Mouse (Mus musculus): ENCODE measurements around the gene Mthfd1. TPM values are rescaled to one million over a fixed set of nuclear protein-coding genes. Genes with fewer than 3 reads are reported as not detected.
A peak's percentile ranks its signal among the peaks of the same experiment; 100 is the strongest.

Gene Mthfd1
- total RNA-seq, 2 experiments from 2014 or later, result 42.3 to 46.1 TPM

DNA sequence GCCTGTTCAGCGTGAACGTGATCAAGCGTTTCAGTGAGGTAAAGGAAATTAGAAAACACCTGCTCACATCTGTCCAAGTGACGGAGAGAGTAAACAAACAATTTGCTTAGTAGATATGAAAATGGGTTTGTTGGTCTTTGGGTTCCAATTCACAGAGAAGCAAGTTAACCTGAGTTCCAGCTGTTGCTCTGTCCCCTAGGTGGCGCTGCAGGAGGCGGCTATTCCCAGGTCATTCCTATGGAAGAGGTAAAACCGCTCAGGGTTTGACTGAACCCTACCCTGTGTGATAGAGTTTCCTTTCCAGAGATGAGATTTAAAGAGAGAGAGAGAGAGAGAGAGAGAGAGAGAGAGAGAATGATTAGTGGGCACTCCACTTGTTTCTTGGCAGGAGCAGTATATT, 38.1 kb downstream of the Mthfd1 start:
- ATAC-seq (replicated peaks; ENCODE audit: low FRiP score, poor library complexity, severe bottlenecking), result peak; percentile 76; the same call in 1 of the 2 replicates

DNA sequence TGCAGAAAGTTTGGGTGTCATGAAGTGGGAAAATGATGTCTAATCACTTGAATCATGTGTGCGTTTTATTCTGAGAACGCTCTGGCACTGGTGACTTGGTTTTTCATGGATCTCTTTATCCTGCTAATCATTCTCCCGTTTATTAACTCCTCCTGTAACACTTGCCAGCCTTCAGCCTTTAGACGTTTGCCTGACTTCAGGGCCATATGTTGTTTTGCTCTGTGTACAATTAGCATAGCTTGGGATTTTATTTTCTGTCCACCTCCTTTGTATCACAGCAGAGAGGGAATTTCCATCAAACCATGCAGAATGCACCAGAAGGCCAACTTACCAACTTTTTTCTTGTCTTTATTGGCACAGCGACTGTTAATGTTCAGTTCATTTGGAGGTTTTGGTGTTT, 42.7 kb downstream of the Mthfd1 start:
- ATAC-seq (replicated peaks; ENCODE audit: low FRiP score, poor library complexity, severe bottlenecking), result no peak

DNA sequence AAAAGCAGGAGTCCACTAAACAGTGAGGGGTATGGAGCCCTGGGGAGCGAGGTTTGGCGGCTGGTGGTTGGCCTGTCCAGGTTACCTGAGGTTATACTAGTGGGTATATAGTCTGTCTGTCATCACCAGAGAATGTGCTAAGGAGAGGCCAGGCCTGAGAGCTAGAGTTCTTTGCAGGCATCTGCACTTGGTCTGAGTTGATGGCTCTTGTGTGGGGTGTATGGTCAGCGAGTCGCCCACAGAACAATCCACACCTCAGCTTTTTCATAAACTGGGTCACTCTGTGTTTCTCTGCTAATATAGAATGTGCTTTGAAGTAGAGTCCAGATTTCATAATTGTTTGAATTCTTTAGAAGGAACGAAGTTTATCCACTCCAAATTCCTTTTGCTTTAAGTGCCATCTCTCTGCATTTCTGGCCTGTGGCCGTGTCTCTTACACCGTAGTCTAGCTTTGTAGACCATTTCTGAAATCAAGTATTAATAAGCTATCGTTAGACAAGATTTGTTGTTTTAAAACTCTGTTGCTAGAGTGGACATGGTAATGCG, 44.3 kb downstream of the Mthfd1 start:
- ATAC-seq (replicated peaks; ENCODE audit: low FRiP score, poor library complexity, severe bottlenecking), result no peak

DNA sequence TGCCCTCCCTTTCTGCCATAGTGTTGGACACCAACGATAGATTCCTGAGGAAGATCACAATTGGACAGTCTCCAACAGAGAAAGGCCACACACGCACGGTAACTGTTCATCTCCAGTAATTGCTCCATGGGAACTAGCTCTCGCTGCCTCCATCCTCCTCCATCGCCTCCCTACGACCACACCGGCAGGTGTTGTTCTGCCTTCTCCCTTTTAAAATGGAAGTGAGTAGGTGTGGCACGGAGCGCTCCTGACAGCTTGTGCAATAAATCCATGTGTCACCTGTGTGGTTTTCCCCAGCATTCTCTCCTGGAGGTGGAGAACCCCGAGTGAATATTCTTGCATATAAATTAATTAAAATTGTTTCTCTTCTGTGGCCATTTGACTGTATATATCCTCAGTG, 45.3 kb downstream of the Mthfd1 start:
- no peak for ATAC-seq (replicated peaks; ENCODE audit: low FRiP score, poor library complexity, severe bottlenecking)

DNA sequence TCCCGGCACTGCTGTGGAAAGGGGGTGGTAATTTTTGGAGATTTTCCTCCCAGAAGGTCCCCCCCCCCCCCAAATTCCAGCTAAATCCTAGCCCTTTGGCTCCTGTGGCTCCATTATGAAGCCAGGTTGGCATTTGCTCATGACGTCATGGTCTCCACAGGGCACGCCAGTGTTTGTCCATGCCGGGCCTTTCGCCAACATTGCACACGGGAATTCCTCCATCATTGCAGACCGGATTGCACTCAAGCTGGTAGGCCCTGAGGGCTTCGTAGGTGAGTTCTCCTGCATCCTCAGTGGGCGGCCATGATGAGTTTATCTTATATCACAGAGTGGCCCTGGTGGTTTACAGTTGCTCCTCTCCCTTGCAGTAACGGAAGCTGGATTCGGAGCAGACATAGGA, 48.4 kb downstream of the Mthfd1 start:
- no peak for ATAC-seq (replicated peaks; ENCODE audit: low FRiP score, poor library complexity, severe bottlenecking)

DNA sequence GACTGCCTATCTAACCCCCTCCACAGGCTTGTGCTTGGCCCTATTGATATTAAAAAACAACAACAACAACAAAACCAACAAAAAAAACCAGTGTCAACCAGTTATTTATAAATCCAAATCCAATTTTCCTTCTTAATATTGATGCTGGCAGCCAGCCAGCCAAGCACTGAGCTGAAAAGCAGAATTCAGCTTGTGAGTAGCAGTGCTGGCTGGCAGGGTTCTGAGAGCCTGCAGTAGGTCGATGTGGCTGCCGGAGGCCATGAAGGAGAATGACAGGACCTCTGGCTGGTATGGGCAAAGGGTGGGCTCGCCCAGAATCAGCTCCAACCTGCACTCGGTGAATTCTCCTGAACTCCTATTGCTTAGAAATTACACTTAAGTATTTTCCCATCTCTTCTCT, 49.1 kb downstream of the Mthfd1 start:
- ATAC-seq (replicated peaks; ENCODE audit: low FRiP score, poor library complexity, severe bottlenecking), result no peak

DNA sequence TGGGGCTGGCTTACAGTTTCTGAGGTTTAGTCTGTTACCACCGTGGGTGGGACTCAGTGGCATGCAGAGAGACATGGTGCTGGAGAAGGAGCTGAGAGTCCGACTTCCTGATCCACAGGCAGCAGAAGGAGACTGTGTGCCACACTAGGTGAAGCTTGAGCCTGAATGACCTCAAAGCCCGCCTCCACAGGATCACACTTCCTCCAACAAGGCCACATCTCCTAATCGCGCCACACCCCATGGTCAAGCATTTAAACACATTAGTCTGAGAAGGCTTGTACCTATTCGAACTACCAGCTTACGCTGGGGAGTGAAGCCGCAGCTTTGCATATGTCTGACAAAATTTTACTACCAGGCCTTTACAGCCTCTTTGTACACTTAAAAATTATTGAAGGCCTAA, 50.0 kb downstream of the Mthfd1 start:
- ATAC-seq (replicated peaks; ENCODE audit: low FRiP score, poor library complexity, severe bottlenecking), result no peak

DNA sequence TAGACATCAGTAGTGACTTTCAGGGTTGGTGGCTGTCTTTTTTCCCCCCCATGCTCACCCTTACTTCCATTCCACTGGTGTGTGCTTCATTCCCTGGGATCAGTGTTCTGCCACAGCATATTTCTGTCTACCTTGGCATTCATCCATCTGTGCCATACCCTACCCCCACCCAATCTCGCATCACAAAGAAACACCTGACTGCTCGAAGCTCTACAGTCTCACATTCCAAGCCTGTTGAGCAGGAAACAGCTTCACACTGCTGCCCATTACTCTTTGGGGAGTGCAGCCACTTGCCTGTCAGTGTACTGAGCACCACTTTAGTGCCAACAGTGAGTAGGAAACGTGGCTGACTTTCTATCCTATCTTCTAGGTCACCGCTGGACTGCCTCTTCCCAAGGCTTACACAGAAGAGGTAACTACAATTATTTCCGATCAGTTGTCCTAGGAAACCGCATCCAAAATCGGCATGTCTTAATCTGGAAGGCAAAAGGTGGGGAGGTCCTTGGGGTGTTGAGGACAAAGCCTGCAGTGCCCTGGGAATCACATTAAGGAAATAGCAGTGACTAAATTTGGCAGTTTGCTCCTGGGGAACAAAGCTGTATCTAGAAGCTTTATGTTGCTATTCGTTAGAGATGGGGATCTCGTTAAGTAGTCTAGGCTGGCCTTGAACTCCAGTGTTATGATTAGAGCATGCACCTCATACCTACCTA, 51.9 kb downstream of the Mthfd1 start:
- no peak for ATAC-seq (replicated peaks; ENCODE audit: low FRiP score, poor library complexity, severe bottlenecking)

DNA sequence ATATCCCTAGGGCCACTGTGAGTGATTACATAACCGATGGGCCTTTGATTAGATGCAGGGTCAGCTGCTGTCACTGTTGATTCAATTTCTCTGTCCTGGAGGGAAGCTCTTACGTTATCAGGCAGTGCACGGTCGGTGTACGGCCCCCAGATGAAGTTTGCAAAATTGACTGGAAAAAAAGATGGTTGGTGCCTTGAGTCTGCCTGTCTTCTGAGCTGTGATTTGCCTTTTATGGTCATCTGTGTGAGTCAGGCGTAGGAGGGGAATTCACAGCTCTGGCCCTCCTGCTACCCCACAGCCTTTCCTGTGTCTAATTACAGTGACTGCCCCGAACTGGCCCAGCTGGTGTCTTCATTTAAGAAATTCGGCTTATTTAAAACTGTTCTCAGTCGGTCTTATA, 52.9 kb downstream of the Mthfd1 start:
- no peak for ATAC-seq (replicated peaks; ENCODE audit: low FRiP score, poor library complexity, severe bottlenecking)

DNA sequence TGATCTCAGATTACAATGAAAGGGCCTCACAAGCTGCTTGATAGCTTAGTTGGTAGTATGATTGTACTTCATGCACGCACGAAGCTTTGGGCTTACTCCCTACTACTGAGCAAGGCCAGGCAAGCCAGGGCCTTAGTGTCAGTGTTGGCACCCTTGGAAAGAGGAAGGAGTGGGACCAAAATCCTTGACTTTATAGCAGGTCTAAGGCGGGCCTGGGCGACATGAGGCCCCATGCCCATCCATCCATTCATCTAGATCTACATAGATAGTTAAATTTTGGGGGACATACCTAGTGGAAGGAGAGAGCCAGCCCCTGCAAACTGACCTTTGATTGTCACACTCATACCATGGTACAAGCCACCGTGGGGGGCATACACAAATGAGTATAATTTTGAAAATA, 53.3 kb downstream of the Mthfd1 start:
- ATAC-seq (replicated peaks; ENCODE audit: low FRiP score, poor library complexity, severe bottlenecking), result no peak

DNA sequence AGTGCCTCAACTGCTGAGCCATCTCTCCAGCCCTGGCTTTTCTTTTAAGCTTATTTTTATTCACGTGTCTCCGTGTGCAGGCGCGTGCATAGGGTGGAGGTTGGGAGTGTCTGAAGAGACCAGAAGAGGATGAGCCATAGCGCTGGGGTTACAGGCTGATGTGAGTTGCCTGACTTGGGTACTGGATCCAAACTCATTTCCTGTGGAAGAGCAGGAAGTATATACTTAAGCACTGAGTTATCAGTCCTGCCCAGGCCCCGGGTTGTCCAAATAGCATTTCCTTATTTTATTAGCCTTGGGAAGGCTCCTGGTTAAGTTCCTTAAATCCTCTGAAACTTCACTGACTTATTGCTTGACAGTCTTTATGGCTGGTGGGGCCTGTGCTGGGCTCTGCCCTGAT, 54.9 kb downstream of the Mthfd1 start:
- ATAC-seq (replicated peaks; ENCODE audit: low FRiP score, poor library complexity, severe bottlenecking), result no peak

DNA sequence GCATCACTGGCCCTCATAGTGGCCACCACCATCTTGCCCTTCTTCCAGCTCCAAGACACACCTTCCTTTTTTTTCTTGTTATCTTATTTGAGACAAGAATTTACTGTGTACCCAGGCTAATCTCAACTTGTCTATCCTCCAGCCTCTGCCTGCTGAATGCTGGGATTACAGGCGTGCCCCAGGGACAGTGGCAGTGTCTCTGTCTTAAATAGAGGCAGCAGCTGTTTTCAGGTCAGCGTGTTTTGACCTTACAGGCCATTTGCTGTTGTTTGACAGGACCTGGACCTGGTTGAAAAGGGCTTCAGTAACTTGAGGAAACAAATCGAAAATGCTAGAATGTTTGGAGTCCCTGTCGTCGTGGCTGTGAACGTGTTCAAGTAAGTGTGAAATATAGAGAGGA, 55.5 kb downstream of the Mthfd1 start:
- ATAC-seq (replicated peaks; ENCODE audit: low FRiP score, poor library complexity, severe bottlenecking), result no peak

DNA sequence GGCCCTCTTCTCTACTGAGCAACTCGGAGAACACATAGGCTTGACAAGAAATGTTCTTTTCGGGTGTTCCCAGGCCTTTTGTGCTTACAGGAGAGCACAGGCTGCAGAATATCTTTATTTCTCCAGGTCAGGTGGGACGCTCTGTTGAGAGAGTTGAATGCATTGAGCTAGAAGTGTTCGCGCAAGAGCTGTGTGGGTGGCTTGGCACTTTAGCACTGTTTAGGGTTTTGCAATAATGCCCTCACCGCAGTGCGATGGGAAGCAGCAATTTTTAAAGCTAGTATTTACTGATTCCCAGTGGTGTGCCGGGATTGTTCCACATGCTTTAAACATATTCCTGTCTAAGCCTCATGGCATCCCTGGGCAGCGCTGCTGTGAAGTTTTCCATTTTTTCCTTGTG, 56.1 kb downstream of the Mthfd1 start:
- ATAC-seq (replicated peaks; ENCODE audit: low FRiP score, poor library complexity, severe bottlenecking), result no peak

DNA sequence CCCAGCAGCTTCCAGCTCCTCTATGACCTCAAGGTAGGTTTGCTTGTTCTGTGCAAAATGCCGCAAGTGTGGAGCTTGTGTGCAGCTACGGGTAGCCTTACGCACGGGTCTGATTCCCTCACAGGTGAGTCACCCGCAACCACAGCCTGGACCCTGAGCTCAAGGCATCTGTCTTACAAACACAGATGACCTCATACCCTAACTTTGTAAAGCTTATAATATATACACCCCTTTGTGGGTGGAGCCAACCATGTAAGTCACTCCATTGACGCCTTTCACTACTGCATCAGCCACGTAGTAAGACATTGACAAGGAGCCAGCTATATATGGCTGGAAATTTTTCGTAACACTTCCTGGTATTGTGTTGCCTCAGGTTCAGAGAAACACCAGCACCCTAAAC, 56.9 kb downstream of the Mthfd1 start:
- ATAC-seq (replicated peaks; ENCODE audit: low FRiP score, poor library complexity, severe bottlenecking), result no peak

DNA sequence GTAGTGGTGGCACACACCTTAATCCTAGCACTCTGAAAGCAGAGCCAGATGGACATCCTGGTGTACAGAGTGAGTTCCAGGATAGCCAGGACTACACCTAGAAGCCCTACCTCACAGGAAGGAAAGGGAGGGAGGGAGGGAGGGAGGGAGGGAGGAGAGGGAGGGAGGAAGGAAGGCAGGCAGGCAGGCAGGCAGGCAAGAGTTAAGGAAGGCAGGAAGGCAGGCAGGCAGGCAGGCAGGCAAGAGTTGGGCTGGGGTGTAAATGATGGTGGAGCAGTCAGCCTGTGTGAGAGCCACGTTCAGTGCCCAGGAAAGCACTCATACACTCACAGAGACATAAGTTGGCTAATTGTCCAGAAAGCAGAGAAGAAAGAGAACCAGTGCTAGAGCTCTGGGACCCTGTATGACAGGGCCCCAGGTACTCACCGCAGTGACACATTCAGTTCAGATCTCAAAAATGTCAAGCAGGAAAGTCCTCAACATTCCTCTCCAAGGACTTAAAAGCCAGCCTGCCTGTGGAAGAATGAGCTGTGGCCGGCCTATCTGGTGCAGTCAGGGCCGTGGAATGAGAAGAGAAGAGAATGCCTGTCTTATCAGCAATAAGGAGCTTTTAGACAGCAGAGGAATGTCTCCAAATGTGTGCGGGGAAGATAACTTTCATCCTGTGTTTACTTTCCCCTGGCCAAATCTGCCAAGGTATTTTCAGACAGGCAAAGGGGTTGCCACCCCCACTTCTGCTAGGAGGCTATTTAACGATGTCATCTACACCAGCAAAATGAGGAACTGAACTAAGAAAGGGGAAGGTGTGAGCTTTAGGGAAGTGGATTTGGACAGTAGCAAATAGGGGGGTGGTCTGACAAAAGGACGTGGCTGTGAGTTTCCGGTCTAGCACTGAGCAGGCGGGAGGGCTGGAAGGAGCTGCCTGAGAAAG, 63.4 kb downstream of the Mthfd1 start:
- peak; percentile 85 for ATAC-seq (replicated peaks; ENCODE audit: low FRiP score, poor library complexity, severe bottlenecking)

DNA sequence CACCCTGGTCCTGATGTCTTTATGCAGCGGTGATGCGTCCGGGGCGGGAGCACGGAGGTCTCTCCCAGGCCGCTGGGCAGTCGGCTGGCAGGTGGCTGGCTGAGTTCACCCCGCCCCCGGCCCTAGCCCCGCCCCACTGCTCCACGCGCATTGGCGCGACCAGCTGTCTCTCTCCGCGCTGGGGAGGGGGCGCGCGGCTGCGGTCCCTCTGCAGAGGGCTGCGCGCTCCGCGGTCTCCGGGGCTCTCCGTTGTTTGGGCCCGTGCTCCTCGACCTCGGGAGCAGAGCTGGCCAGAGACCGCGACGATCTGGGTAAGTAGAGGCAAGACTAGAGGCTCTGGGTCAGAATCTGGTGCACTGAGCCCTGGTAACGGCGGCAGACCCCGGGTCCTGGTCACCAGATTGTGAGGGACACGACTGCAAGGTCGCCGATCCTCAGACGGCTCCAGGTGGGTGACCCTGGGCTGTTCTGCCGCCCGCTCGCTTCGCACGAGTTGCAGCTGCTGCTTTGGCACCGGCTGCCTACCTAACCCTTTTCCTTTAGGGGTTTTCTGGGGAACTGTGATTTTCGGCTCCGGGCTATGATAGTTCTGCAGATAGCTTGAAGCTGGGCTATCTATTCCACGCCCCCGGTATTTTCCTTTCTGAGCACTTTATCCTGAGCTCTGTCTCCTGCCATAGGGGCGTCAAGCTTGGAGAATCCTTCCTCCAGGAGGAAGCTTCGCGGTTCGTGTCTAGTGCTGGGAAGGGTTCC, 69.8 kb downstream of the Mthfd1 start, which contains the start of gene Akap5:
Gene Akap5 (plus strand): TSS at position 213 of the 753 bp plus-strand sequence.
- ATAC-seq (replicated peaks; ENCODE audit: low FRiP score, poor library complexity, severe bottlenecking), result no peak; the same call in 1 of the 2 replicates

DNA sequence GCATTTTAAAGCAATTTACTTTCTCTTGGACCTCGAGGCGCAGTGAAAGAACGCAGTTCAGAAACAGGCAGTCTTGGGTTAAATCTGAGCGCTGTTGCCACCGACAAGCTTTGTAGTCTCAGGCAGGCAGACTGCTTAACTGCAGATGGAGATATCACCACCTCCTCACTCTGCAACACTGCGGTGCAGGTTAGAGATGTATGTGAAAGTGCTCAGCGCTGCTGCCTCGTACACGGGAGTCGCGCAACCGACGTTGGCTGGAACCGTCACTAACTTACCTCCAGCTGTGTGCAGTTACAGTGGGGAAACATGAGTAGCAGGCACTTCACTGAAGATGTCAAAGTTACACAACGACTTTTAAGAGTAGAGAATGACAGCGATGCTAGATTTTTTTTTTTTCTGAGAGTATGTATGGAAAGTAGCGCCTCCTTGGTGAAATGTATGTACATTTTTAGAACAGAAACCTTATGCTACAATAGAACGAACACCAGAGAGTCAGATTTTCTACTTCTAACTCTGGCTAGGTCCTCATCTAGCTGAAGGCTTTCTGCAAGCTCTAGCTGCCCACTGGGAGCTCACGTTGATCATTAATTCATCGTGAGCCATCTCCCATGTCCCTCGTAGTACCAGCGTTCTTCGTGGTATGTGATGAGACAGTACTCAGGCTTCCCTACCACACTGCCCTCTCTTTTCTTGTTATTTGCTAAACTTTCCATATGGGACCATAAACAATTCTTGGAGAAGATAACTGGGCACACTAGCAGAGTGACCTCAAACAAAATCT, 71.5 kb downstream of the Mthfd1 start:
- ATAC-seq (replicated peaks; ENCODE audit: low FRiP score, poor library complexity, severe bottlenecking), result no peak

DNA sequence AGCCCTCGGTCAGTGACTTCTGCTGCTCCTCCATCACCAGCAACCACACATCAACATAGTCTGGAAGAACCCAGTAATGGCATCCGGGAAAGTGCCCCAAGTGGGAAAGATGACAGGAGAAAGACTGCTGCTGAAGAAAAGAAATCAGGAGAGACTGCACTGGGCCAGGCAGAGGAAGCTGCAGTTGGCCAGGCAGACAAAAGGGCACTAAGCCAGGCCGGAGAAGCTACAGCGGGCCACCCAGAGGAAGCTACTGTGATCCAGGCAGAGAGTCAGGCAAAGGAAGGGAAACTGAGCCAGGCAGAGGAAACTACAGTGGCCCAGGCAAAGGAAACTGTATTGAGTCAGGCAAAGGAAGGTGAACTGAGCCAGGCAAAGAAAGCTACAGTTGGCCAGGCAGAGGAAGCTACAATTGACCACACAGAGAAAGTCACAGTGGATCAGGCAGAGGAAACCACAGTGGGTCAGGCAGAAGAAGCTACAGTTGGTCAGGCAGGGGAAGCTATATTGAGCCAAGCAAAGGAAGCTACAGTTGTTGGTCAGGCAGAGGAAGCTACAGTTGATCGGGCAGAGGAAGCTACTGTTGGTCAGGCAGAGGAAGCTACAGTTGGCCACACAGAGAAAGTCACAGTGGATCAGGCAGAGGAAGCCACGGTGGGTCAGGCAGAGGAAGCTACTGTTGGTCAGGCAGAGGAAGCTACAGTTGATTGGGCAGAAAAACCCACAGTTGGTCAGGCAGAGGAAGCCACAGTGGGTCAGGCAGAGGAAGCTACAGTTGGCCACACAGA, 73.7 kb downstream of the Mthfd1 start:
- ATAC-seq (replicated peaks; ENCODE audit: low FRiP score, poor library complexity, severe bottlenecking), result no peak

DNA sequence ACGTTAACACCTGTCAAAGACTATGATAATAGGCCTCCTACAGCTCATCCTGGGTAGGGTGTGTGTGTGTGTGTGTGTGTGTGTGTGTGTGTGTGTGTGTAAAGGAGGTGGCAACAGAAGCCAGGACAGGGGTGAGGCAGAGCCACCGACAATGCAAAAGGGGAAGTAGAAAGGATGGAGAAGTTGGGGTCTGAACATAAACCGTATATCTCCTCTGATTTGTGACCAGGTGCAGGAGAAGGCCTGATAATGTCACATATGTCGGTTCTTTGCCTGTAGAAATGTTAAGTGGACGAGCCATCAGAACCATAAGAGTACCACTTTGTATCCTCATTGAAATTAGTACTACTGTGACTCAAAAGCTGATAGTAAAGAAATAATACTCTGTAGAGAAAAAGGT, 78.6 kb downstream of the Mthfd1 start:
- ATAC-seq (replicated peaks; ENCODE audit: low FRiP score, poor library complexity, severe bottlenecking), result no peak

Data from erythroblast, adult 5-6 weeks (primary cell).